Mouse (Mus musculus): ENCODE measurements around the gene Trim44.

- TF ChIP-seq POLR2A (IDR thresholded peaks at IDR 0.05; ENCODE audit: borderline replicate concordance, control insufficient read depth, low read depth, low read length) (no peak), CTCF (IDR thresholded peaks at IDR 0.05; ENCODE audit: control insufficient read depth, insufficient read depth, low read length) (no peak)
Observed at GRCm38 (mm10) chr2:102393457-102393856, 14.2 kb downstream of the Trim44 start.
